ENCODE assay signal across 22 mouse cellular contexts in the genomic region with DNA sequence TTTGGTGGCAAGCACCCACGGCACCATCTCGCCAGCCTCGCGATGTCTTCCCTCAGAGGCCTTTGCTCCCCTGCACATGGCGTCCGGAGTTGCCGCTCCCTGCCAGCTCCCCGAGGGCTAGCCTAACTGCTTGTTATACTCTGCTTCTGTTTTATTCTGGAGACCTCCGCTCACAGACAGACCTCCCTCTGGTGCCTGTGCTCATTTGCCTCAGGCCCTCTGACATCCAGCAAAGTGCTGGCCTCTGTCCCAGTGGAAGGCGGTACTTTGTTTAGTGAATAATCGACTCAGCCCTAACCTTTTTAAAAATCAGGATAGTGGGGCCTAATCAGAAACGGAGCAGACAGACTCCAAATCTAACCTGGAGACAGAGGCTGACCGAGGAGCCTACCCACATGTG. TPM values are rescaled to one million over a fixed set of nuclear protein-coding genes. Genes with fewer than 3 reads are reported as not detected.
DNase-seq lines count a peak whose midpoint lies in the region; ATAC-seq and TF ChIP-seq lines count a peak whose summit lies in the region.
"Had no signal": no experiment of that assay in that cellular context is flagged by ENCODE, and none has a peak within 500 bp of the region (broad histone marks: within the 10 kb centered on the region; RNA-seq: fewer than 3 reads in every experiment).

No protein-coding gene starts in this region.

- no peaks in the 10 kb centered on the region for H3K27me3 ChIP-seq in forebrain, embryonic 14.5 days (replicated peaks; ENCODE audit: control insufficient read depth, insufficient read depth, low read length)
- no peaks in the 10 kb centered on the region for H3K27me3 ChIP-seq in forebrain, embryonic 11.5 days (ENCODE audit: control insufficient read depth, insufficient read depth, low read length)
- H3K27me3 ChIP-seq in kidney, adult 2 months (replicated peaks; ENCODE audit: control insufficient read depth, insufficient read depth, low read length), result no peaks in the 10 kb centered on the region
- no peaks in the 10 kb centered on the region for H3K27me3 ChIP-seq in kidney, embryonic 15.5 days
- H3K27me3 ChIP-seq: embryonic facial prominence, embryonic 13.5 days; intestine, embryonic 15.5 days; limb, embryonic 15.5 days; midbrain, embryonic 12.5 days had no signal

- no peak overlapping the region for H3K27ac ChIP-seq in forebrain, embryonic 14.5 days (ENCODE audit: low read depth, low read length)
- H3K27ac ChIP-seq in forebrain, embryonic 11.5 days (ENCODE audit: low read depth, low read length), result no peak overlapping the region
- no peak overlapping the region for H3K27ac ChIP-seq in kidney, adult 2 months (ENCODE audit: insufficient read depth, low read depth, low read length)
- H3K27ac ChIP-seq in kidney, embryonic 15.5 days, result no peak overlapping the region
- H3K27ac ChIP-seq: embryonic facial prominence, embryonic 13.5 days; hindbrain, embryonic 14.5 days; intestine, embryonic 15.5 days; limb, embryonic 15.5 days; liver, embryonic 14.5 days; midbrain, embryonic 12.5 days had no signal

- H3K36me3 ChIP-seq in forebrain, embryonic 14.5 days (ENCODE audit: control insufficient read depth, insufficient read depth, low read length), result peaks cover 96% of the 10 kb centered on the region
- peaks cover 27% of the 10 kb centered on the region for H3K36me3 ChIP-seq in forebrain, embryonic 11.5 days (ENCODE audit: control insufficient read depth, insufficient read depth, low read length)
- peaks cover 2% of the 10 kb centered on the region for H3K36me3 ChIP-seq in kidney, adult 2 months (ENCODE audit: control insufficient read depth, insufficient read depth, low read length)
- H3K36me3 ChIP-seq in kidney, embryonic 15.5 days, result peaks cover 99% of the 10 kb centered on the region

- no peak for TF ChIP-seq CTCF in kidney, adult 2 months (conservative IDR thresholded peaks at IDR 0.05; ENCODE audit: insufficient read depth, insufficient read length, low read depth, low read length)
- no peak for TF ChIP-seq CTCF in brain, embryonic 14.5 days (IDR thresholded peaks at IDR 0.05; ENCODE audit: borderline replicate concordance, extremely low read depth, insufficient read depth, insufficient read length)

- ATAC-seq in forebrain, embryonic 14.5 days, result peak; percentile 18; the same call in 1 of the 2 replicates
- ATAC-seq in forebrain, embryonic 11.5 days (replicated peaks; ENCODE audit: low FRiP score), result no peak
- ATAC-seq in kidney, embryonic 15.5 days (replicated peaks; ENCODE audit: low FRiP score), result no peak
- ATAC-seq: CD4-positive, CD25-positive, alpha-beta regulatory T cell, adult 4 months; intestine, embryonic 15.5 days had no signal

- H3K4me2 ChIP-seq in forebrain, embryonic 14.5 days (ENCODE audit: low read length), result no peak overlapping the region
- H3K4me2 ChIP-seq in forebrain, embryonic 11.5 days (ENCODE audit: low read depth, low read length, severe bottlenecking), result no peak overlapping the region
- no peak overlapping the region for H3K4me2 ChIP-seq in kidney, embryonic 15.5 days
- H3K4me2 ChIP-seq: embryonic facial prominence, embryonic 13.5 days; hindbrain, embryonic 14.5 days; intestine, embryonic 15.5 days; limb, embryonic 15.5 days; midbrain, embryonic 12.5 days had no signal

- peak; percentile 45 for DNase-seq in forebrain, embryonic 14.5 days (ENCODE audit: low spot score)
- no peak for DNase-seq in forebrain, embryonic 11.5 days (ENCODE audit: low spot score)
- peak; percentile 60 for DNase-seq in kidney, adult 2 months
- DNase-seq in lung, postnatal 10 days, result peak; percentile 24
- no peak for DNase-seq in lung, postnatal 4 days
- peak; percentile 66 for DNase-seq in brain, embryonic 14.5 days (ENCODE audit: low read depth)
- DNase-seq: cerebellum, adult 18-20 months; cerebellum, postnatal 25 days; embryo, embryonic 11 days; gastrocnemius, postnatal 36 days; layer of hippocampus, adult 9-11 months; spleen, adult 18-20 months had no signal

- no peaks in the 10 kb centered on the region for H3K4me1 ChIP-seq in forebrain, embryonic 14.5 days (ENCODE audit: control insufficient read depth, insufficient read depth, low read length)
- no peaks in the 10 kb centered on the region for H3K4me1 ChIP-seq in forebrain, embryonic 11.5 days (replicated peaks; ENCODE audit: control insufficient read depth, insufficient read depth, low read length)
- H3K4me1 ChIP-seq in kidney, adult 2 months (ENCODE audit: control insufficient read depth, insufficient read depth, low read length), result no peaks in the 10 kb centered on the region
- no peaks in the 10 kb centered on the region for H3K4me1 ChIP-seq in kidney, embryonic 15.5 days
- H3K4me1 ChIP-seq: embryonic facial prominence, embryonic 13.5 days; intestine, embryonic 15.5 days; limb, embryonic 15.5 days; midbrain, embryonic 12.5 days had no signal

- H3K4me3 ChIP-seq in forebrain, embryonic 14.5 days (ENCODE audit: low read depth, low read length), result no peak overlapping the region
- H3K4me3 ChIP-seq in forebrain, embryonic 11.5 days (ENCODE audit: low read depth, low read length), result no peak overlapping the region
- no peak overlapping the region for H3K4me3 ChIP-seq in kidney, adult 2 months (ENCODE audit: insufficient read depth, low read depth, low read length)
- no peak overlapping the region for H3K4me3 ChIP-seq in kidney, embryonic 15.5 days (replicated peaks)
- H3K4me3 ChIP-seq: embryonic facial prominence, embryonic 13.5 days; erythroblast, embryonic 14.5 days; intestine, embryonic 15.5 days; limb, embryonic 15.5 days; midbrain, embryonic 12.5 days had no signal

- 63% methylated on average over 13 of the region's 13 CpGs for WGBS in forebrain, embryonic 14.5 days
- 90% methylated on average over 13 of the region's 13 CpGs for WGBS in forebrain, embryonic 11.5 days
- 63% methylated on average over 13 of the region's 13 CpGs for WGBS in kidney, adult 2 months
- 82% methylated on average over 13 of the region's 13 CpGs for WGBS in kidney, embryonic 15.5 days

- H3K9ac ChIP-seq in forebrain, embryonic 14.5 days (ENCODE audit: low read length), result no peak overlapping the region
- H3K9ac ChIP-seq in forebrain, embryonic 11.5 days (ENCODE audit: low read length), result no peak overlapping the region
- H3K9ac ChIP-seq in kidney, embryonic 15.5 days, result no peak overlapping the region
- H3K9ac ChIP-seq: embryonic facial prominence, embryonic 13.5 days; hindbrain, embryonic 14.5 days; intestine, embryonic 15.5 days; limb, embryonic 15.5 days; liver, embryonic 14.5 days; midbrain, embryonic 12.5 days had no signal

- no peaks in the 10 kb centered on the region for H3K9me3 ChIP-seq in forebrain, embryonic 14.5 days (replicated peaks; ENCODE audit: control insufficient read depth, low read length)
- H3K9me3 ChIP-seq in forebrain, embryonic 11.5 days (ENCODE audit: control insufficient read depth, low read length), result no peaks in the 10 kb centered on the region
- no peaks in the 10 kb centered on the region for H3K9me3 ChIP-seq in kidney, embryonic 15.5 days (replicated peaks)
- H3K9me3 ChIP-seq: embryonic facial prominence, embryonic 13.5 days; intestine, embryonic 15.5 days; limb, embryonic 15.5 days; midbrain, embryonic 12.5 days had no signal

- TF ChIP-seq POLR2A in kidney, adult 2 months (IDR thresholded peaks at IDR 0.05; ENCODE audit: low read depth, low read length), result no peak
- no peak for TF ChIP-seq POLR2A in brain, embryonic 14.5 days (IDR thresholded peaks at IDR 0.05; ENCODE audit: borderline replicate concordance, extremely low read depth, insufficient read depth, insufficient read length, poor library complexity, severe bottlenecking)

RNA-seq across cellular contexts. Expression of a gene that starts 50.9 kb away (rescaled TPM):
- 1.9 and 2.9 TPM in 2 replicates for polyA plus RNA-seq in forebrain, embryonic 14.5 days (2014; fragmentation: Nextera tagmentation; extraction: Ambion mirVana)
- polyA plus RNA-seq in forebrain, embryonic 11.5 days (2014; fragmentation: Nextera tagmentation; extraction: Ambion mirVana), result 0.45 TPM in 1 of 2 replicates, not detected in the other
- 194 and 273 TPM in 2 replicates for polyA plus RNA-seq in kidney, adult 2 months (2012; rRNA removed)
- 43.7 and 43.9 TPM in 2 replicates for polyA plus RNA-seq in kidney, embryonic 15.5 days (2015; fragmentation: Nextera tagmentation; extraction: Ambion mirVana)
- 6.7 and 7.9 TPM in 2 replicates for polyA plus RNA-seq in brain, embryonic 14.5 days (2012; rRNA removed)
- polyA plus RNA-seq: CD4-positive, CD25-positive, alpha-beta regulatory T cell, adult 4 months; neural tube, embryonic 11.5 days had no signal

RNA-seq across cellular contexts. Expression of a gene that starts 55.7 kb away (rescaled TPM):
- 28.8 and 34.6 TPM in 2 replicates for polyA plus RNA-seq in forebrain, embryonic 14.5 days (2014; fragmentation: Nextera tagmentation; extraction: Ambion mirVana)
- polyA plus RNA-seq in forebrain, embryonic 11.5 days (2014; fragmentation: Nextera tagmentation; extraction: Ambion mirVana), result 42.7 and 44.0 TPM in 2 replicates
- 164 and 208 TPM in 2 replicates for polyA plus RNA-seq in kidney, adult 2 months (2012; rRNA removed)
- polyA plus RNA-seq in kidney, embryonic 15.5 days (2015; fragmentation: Nextera tagmentation; extraction: Ambion mirVana), result 31.9 and 40.0 TPM in 2 replicates
- 236 and 250 TPM in 2 replicates for polyA plus RNA-seq in brain, embryonic 14.5 days (2012; rRNA removed)

Comparison
In these comparisons a context has a peak if more than half of its experiments do, and no peak if none do; other contexts are left out.
1. DNase-seq: peak in forebrain, embryonic 14.5 days (single experiment), kidney, adult 2 months (single experiment), lung, postnatal 10 days (single experiment) and brain, embryonic 14.5 days (single experiment); none in forebrain, embryonic 11.5 days (single experiment) and lung, postnatal 4 days (0 of 2).